Comparison of ENCODE assay signal across 29 mouse cellular contexts in genomic region chr3:83876299-83876698, GRCm38 (mm10). TPM values are rescaled to one million over a fixed set of nuclear protein-coding genes. Genes with fewer than 3 reads are reported as not detected.
DNase-seq lines count a peak whose midpoint lies in the region; ATAC-seq and TF ChIP-seq lines count a peak whose summit lies in the region.
"Had no signal": no experiment of that assay in that cellular context is flagged by ENCODE, and none has a peak within 500 bp of the region (broad histone marks: within the 10 kb centered on the region; RNA-seq: fewer than 3 reads in every experiment).

No protein-coding gene starts in this region.

- no peak overlapping the region for H3K9ac ChIP-seq in embryonic facial prominence, embryonic 11.5 days (replicated peaks; ENCODE audit: low read length)
- no peak overlapping the region for H3K9ac ChIP-seq in ES-Bruce4 (ENCODE audit: low read depth, poor library complexity, severe bottlenecking)
- H3K9ac ChIP-seq: embryonic facial prominence, embryonic 12.5 days; embryonic facial prominence, embryonic 15.5 days; forebrain, postnatal 0 days; heart, embryonic 12.5 days; heart, embryonic 15.5 days; hindbrain, embryonic 14.5 days had no signal

- TF ChIP-seq CTCF in ES-Bruce4 (IDR thresholded peaks at IDR 0.05; ENCODE audit: low read depth, low read length) = no peak

- H3K4me1 ChIP-seq in embryonic facial prominence, embryonic 11.5 days (ENCODE audit: control insufficient read depth, insufficient read depth, low read length) = no peaks in the 10 kb centered on the region
- 0 out of 2 replicates have a peak, but pooled peaks cover 3% of the 10 kb centered on the region for H3K4me1 ChIP-seq in embryonic facial prominence, embryonic 10.5 days
- no peaks in the 10 kb centered on the region for H3K4me1 ChIP-seq in ES-Bruce4 (ENCODE audit: control insufficient read depth, insufficient read depth, low read length)
- H3K4me1 ChIP-seq: embryonic facial prominence, embryonic 12.5 days; embryonic facial prominence, embryonic 15.5 days; heart, embryonic 12.5 days; heart, embryonic 15.5 days had no signal

- H3K27ac ChIP-seq in embryonic facial prominence, embryonic 11.5 days (replicated peaks; ENCODE audit: low read depth, low read length) = no peak overlapping the region
- H3K27ac ChIP-seq in embryonic facial prominence, embryonic 10.5 days (replicated peaks) = no peak overlapping the region
- 0 out of 2 replicates have a peak overlapping the region, but pooled peaks have one; percentile 8 for H3K27ac ChIP-seq in ES-Bruce4 (ENCODE audit: insufficient read depth, low read length)
- H3K27ac ChIP-seq: embryonic facial prominence, embryonic 12.5 days; embryonic facial prominence, embryonic 15.5 days; gastrocnemius, adult 2 months; heart, embryonic 15.5 days; hindbrain, embryonic 14.5 days; hindbrain, postnatal 0 days had no signal

- no peak for ATAC-seq in embryonic facial prominence, embryonic 11.5 days (replicated peaks; ENCODE audit: insufficient number of reproducible peaks, low FRiP score, low TSS enrichment, low read depth)
- ATAC-seq: forebrain, embryonic 14.5 days; forebrain, postnatal 0 days; hindbrain, postnatal 0 days; inflammation-experienced regulatory T-cells, adult 6 months; intestine, embryonic 16.5 days had no signal

- 69% methylated on average over 4 of the region's 4 CpGs for WGBS in embryonic facial prominence, embryonic 11.5 days
- WGBS in embryonic facial prominence, embryonic 10.5 days = 72% methylated on average over 4 of the region's 4 CpGs

- H3K4me2 ChIP-seq in embryonic facial prominence, embryonic 11.5 days (ENCODE audit: low read depth, low read length) = no peak overlapping the region
- H3K4me2 ChIP-seq: embryonic facial prominence, embryonic 12.5 days; embryonic facial prominence, embryonic 15.5 days; heart, embryonic 12.5 days; heart, embryonic 15.5 days; hindbrain, embryonic 14.5 days had no signal

- no peak for TF ChIP-seq EP300 in ES-Bruce4 (IDR thresholded peaks at IDR 0.05; ENCODE audit: insufficient read depth, low read depth, low read length)

- no peak for TF ChIP-seq POLR2A in ES-Bruce4 (IDR thresholded peaks at IDR 0.05; ENCODE audit: insufficient read depth, low read length)

- no peak overlapping the region for H3K4me3 ChIP-seq in embryonic facial prominence, embryonic 11.5 days (ENCODE audit: low read depth, low read length)
- H3K4me3 ChIP-seq in embryonic facial prominence, embryonic 10.5 days = no peak overlapping the region
- no peak overlapping the region for H3K4me3 ChIP-seq in ES-Bruce4 (ENCODE audit: low read depth, low read length)
- H3K4me3 ChIP-seq: embryonic facial prominence, embryonic 12.5 days; embryonic facial prominence, embryonic 15.5 days; gastrocnemius, adult 2 months; heart, embryonic 12.5 days; heart, embryonic 15.5 days had no signal

- H3K9me3 ChIP-seq in embryonic facial prominence, embryonic 11.5 days (replicated peaks; ENCODE audit: control insufficient read depth, low read length) = no peaks in the 10 kb centered on the region
- peaks cover 4% of the 10 kb centered on the region; the same call in 1 of the 2 replicates for H3K9me3 ChIP-seq in embryonic facial prominence, embryonic 10.5 days
- peaks cover 65% of the 10 kb centered on the region for H3K9me3 ChIP-seq in ES-Bruce4 (replicated peaks; ENCODE audit: control insufficient read depth, insufficient read depth, low read length, poor library complexity, severe bottlenecking)
- H3K9me3 ChIP-seq: embryonic facial prominence, embryonic 12.5 days; embryonic facial prominence, embryonic 15.5 days; G1E; heart, embryonic 12.5 days; heart, embryonic 15.5 days had no signal

- H3K36me3 ChIP-seq in embryonic facial prominence, embryonic 11.5 days (replicated peaks; ENCODE audit: control insufficient read depth, insufficient read depth, low read depth, low read length) = no peaks in the 10 kb centered on the region
- no peaks in the 10 kb centered on the region for H3K36me3 ChIP-seq in embryonic facial prominence, embryonic 10.5 days (replicated peaks)
- no peaks in the 10 kb centered on the region; the same call in 1 of the 2 replicates for H3K36me3 ChIP-seq in ES-Bruce4 (ENCODE audit: control insufficient read depth, insufficient read depth, low read length, poor library complexity, severe bottlenecking)
- H3K36me3 ChIP-seq: embryonic facial prominence, embryonic 12.5 days; embryonic facial prominence, embryonic 15.5 days; G1E; heart, embryonic 12.5 days; heart, embryonic 15.5 days had no signal

- H3K27me3 ChIP-seq in embryonic facial prominence, embryonic 11.5 days (ENCODE audit: control insufficient read depth, insufficient read depth, low read length) = no peaks in the 10 kb centered on the region
- H3K27me3 ChIP-seq in embryonic facial prominence, embryonic 10.5 days (replicated peaks; ENCODE audit: low read depth, poor library complexity, severe bottlenecking) = no peaks in the 10 kb centered on the region
- H3K27me3 ChIP-seq in ES-Bruce4 (ENCODE audit: control insufficient read depth, insufficient read depth, low read length, poor library complexity, severe bottlenecking) = no peaks in the 10 kb centered on the region
- H3K27me3 ChIP-seq: embryonic facial prominence, embryonic 12.5 days; embryonic facial prominence, embryonic 15.5 days; heart, embryonic 12.5 days; heart, embryonic 15.5 days had no signal

- peak; percentile 12 for DNase-seq in embryonic facial prominence, embryonic 11.5 days (ENCODE audit: low spot score)
- no peak for DNase-seq in embryonic facial prominence, embryonic 10.5 days (ENCODE audit: low spot score)
- DNase-seq in ZHBTc4 (ENCODE audit: low read depth, low spot score) = peak; percentile 40
- no peak for DNase-seq in kidney, postnatal 25 days
- DNase-seq in Muller cell, postnatal 12 days (ENCODE audit: inconsistent ontology term) = no peak
- DNase-seq: adrenal gland, adult 2 months; adrenal gland, postnatal 14 days; cerebellum, adult 11-12 months; cerebellum, adult 8-10 months; cerebellum, postnatal 10 days; cerebellum, postnatal 36 days; embryo, embryonic 11 days; forebrain, postnatal 0 days; gastrocnemius, adult 2 months; gastrocnemius, postnatal 14 days; heart, adult 18-20 months; heart, postnatal 10 days; heart, postnatal 4 days had no signal

RNA-seq across cellular contexts. Expression of gene Tlr2, which starts 34.7 kb away (rescaled TPM):
- polyA plus RNA-seq in embryonic facial prominence, embryonic 11.5 days (2014; fragmentation: Nextera tagmentation; extraction: Ambion mirVana) = 2.9 and 3.1 TPM in 2 replicates
- polyA plus RNA-seq in embryonic facial prominence, embryonic 10.5 days (2016; fragmentation: Nextera tagmentation; extraction: Ambion mirVana) = 1.1 and 2.0 TPM in 2 replicates
- 1.4 and 2.0 TPM in 2 replicates for polyA plus RNA-seq in ES-Bruce4 (2011; ENCODE audit: insufficient read depth, insufficient read length, low read depth, missing spikeins)
- polyA plus RNA-seq: G1E had no signal

Comparison
In these comparisons a context has a peak if more than half of its experiments do, and no peak if none do; other contexts are left out.
1. DNase-seq: peak in embryonic facial prominence, embryonic 11.5 days (single experiment) and ZHBTc4 (single experiment); none in embryonic facial prominence, embryonic 10.5 days (single experiment), kidney, postnatal 25 days (0 of 2) and Muller cell, postnatal 12 days (single experiment).